Mouse (Mus musculus): ENCODE measurements around the gene Cnga3. TPM values are rescaled to one million over a fixed set of nuclear protein-coding genes. Genes with fewer than 3 reads are reported as not detected.
A peak's percentile ranks its signal among the peaks of the same experiment; 100 is the strongest.

The Cnga3 gene
- polyA plus RNA-seq, 1 experiment from 2014 or later, result 0.74 TPM

DNA sequence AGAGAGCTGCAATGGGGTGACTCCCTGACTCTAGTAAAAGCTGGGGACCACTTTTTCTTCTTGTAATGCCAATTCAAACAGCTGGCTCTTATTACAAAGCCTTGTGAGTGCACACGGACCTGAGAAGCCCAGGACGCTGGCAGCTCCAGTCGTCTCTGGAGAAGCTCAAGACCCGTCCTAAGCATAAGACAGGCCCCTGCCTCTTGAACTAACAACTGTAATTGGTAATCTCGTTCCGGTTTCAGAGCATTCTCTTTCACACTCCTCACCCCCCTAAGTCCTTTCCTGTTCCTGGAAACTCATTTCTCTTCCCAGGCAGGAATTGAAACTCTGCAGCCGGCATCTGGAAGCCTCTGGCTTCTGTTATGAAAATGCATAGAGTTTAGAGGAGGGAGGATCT lies 7.8 kb downstream of the Cnga3 start:
- Histone ChIP-seq H3K4me2 (0 out of 2 replicates have a peak overlapping the region, but pooled peaks have one; percentile 3), H3K4me1 (no peaks in the 10 kb centered on the region), H3K4me3 (replicated peaks) (no peak overlapping the region), H3K9me3 (no peaks in the 10 kb centered on the region), H3K27ac (peak overlapping the region; percentile 52; the same call in 1 of the 2 replicates), H3K9ac (no peak overlapping the region), H3K27me3 (replicated peaks) (no peaks in the 10 kb centered on the region), H3K36me3 (no peaks in the 10 kb centered on the region)
- peak; percentile 45; the same call in 1 of the 2 replicates for ATAC-seq (ENCODE audit: insufficient read depth, low FRiP score, low read depth)
- WGBS, result 27% methylated on average over 7 of the region's 7 CpGs

DNA sequence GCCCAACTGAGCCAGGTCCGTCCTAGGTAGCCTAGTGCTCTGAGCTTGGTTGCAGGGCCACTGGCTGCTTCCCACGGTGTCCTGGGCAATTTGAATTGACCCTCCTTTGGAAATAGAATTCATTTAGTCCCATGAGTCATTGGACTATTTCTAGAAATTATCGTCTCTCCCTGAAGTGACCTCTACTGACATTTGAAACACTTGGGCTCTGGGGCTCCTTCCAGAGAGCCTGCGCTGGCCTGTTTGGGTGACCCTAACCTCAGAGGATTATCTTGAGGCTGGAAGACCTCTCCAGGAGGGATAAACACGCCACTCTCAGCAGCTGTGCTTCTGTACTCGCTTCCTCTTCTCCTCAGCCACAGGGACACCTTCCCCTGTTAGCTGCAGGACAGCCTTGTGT lies 16.2 kb downstream of the Cnga3 start:
- no peaks in the 10 kb centered on the region for H3K9me3 ChIP-seq

DNA sequence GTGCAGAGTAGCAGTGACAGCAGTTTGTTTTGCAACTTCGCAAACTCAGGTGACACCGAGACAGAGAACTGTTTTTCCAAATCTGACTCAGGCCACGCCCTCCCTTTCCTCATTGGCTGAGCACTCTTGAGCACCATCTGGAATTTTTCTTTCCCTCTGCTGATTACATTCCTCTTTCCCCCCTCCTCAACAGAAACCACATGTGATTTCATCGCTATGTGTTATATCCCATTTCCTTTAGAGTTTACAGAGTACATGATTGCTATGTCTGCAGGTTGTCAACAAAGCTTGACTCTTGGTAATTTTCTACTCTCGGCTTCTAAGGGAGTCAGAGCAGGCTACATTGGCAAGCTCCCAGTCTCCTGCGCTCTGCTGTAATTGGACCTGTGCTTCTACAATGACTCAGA lies 17.1 kb downstream of the Cnga3 start:
- 25% methylated on average over 6 of the region's 6 CpGs for whole genome bisulfite sequencing
- H3K27ac ChIP-seq, result peak overlapping the region; percentile 40; the same call in 1 of the 2 replicates
- H3K9ac ChIP-seq, result no peak overlapping the region
- H3K27me3 ChIP-seq (replicated peaks), result no peaks in the 10 kb centered on the region
- H3K4me2 ChIP-seq, result peak overlapping the region; percentile 23
- peak; percentile 66; the same call in 1 of the 2 replicates for ATAC-seq (ENCODE audit: insufficient read depth, low FRiP score, low read depth)
- no peaks in the 10 kb centered on the region for H3K9me3 ChIP-seq
- no peak overlapping the region for H3K4me3 ChIP-seq (replicated peaks)
- no peaks in the 10 kb centered on the region for H3K36me3 ChIP-seq
- peaks cover 4% of the 10 kb centered on the region for H3K4me1 ChIP-seq

More for the DNA sequence above, 16.2 kb downstream of the Cnga3 start:
- H3K4me1 ChIP-seq, result peaks cover 4% of the 10 kb centered on the region
- H3K27me3 ChIP-seq (replicated peaks), result no peaks in the 10 kb centered on the region
- H3K4me3 ChIP-seq (replicated peaks), result no peak overlapping the region
- no peak overlapping the region for H3K9ac ChIP-seq
- no peak for ATAC-seq (ENCODE audit: insufficient read depth, low FRiP score, low read depth)
- peak overlapping the region; percentile 40; the same call in 1 of the 2 replicates for H3K27ac ChIP-seq
- WGBS, result 60% methylated on average over 6 of the region's 6 CpGs
- H3K4me2 ChIP-seq, result no peak overlapping the region
- H3K36me3 ChIP-seq, result no peaks in the 10 kb centered on the region

DNA sequence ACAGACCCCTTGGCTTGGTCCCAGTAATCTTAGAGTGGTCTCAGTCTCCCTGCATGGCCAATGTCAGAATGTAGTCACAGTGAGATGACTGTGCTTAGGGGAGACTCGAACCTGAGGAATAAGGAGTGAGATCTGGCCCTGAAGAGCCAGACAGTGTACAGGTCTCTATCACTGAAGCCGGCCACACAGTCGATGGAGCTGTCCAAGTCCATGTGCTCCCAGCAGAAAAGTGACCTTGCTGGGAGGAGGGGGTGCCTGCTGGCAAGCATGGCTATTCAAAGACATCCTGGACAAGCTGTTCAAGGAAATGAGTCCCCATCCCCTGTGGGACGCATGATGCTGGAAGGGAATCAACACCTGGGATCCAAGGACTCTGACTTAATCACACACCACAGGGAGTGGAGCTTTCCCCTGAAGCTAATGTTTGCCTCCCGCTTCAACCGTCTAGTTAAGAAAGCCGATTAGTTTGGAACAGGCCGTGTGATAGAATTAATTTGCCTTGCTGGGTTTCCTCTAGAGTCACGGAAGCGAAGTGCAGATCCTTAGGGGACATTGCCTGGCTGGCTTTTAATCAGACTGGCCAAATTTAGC lies 24.9 kb downstream of the Cnga3 start:
- WGBS, result 65% methylated on average over 10 of the region's 10 CpGs

DNA sequence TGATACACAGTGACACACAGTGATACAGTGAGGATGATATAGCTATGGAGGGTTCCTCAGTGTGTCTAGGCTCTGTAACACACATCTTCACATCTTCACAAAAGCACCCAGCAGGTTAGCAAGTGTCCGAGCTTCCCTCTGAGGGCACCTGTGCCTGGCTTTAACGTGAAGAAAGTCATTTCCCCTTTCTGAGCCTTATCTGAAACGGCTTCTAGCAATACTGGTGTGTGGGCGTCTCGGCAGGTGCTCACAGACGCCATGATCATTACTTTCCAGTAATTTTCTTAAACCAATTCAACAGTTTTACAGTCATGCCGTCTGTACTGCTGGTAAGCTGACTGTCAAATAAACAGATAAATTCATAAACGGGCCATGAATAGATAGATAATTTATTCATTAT lies 28.0 kb downstream of the Cnga3 start:
- H3K27me3 ChIP-seq (replicated peaks), result no peaks in the 10 kb centered on the region
- H3K27ac ChIP-seq, result no peak overlapping the region
- no peaks in the 10 kb centered on the region for H3K9me3 ChIP-seq
- 60% methylated on average over 8 of the region's 8 CpGs for WGBS
- no peaks in the 10 kb centered on the region for H3K36me3 ChIP-seq
- no peak for ATAC-seq (ENCODE audit: insufficient read depth, low FRiP score, low read depth)
- no peak overlapping the region for H3K4me3 ChIP-seq (replicated peaks)
- H3K4me1 ChIP-seq, result no peaks in the 10 kb centered on the region
- H3K4me2 ChIP-seq, result no peak overlapping the region
- no peak overlapping the region for H3K9ac ChIP-seq

More for the DNA sequence above, 24.9 kb downstream of the Cnga3 start:
- H3K36me3 ChIP-seq, result no peaks in the 10 kb centered on the region
- no peaks in the 10 kb centered on the region for H3K9me3 ChIP-seq
- no peak overlapping the region for H3K9ac ChIP-seq
- H3K4me3 ChIP-seq (replicated peaks), result no peak overlapping the region
- H3K27ac ChIP-seq, result no peak overlapping the region
- H3K27me3 ChIP-seq (replicated peaks), result no peaks in the 10 kb centered on the region
- H3K4me2 ChIP-seq, result no peak overlapping the region
- no peaks in the 10 kb centered on the region for H3K4me1 ChIP-seq
- ATAC-seq (ENCODE audit: insufficient read depth, low FRiP score, low read depth), result no peak

DNA sequence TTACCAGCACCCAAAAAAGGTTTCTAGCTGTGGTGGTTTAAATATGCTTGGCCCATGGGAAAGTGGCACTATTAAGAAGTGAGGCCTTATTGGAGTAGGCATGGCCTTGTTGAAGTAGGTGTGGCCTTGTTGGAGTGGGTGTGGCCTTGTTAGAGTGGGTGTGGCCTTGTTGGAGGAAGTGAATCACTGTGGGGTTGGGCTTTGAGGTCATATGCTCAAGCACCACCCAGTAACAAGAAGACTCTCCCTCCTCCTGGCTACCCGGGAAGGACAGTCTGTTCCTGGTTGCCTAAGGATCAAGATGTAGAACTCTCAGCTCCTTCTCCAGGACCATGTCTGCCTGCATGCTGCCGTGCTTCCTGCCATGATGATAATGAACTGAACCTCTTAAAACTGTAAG lies 32.2 kb downstream of the Cnga3 start:
- H3K9me3 ChIP-seq, result no peaks in the 10 kb centered on the region
- no peak overlapping the region for H3K9ac ChIP-seq
- 76% methylated on average over 2 of the region's 2 CpGs for WGBS
- H3K4me1 ChIP-seq, result 0 out of 2 replicates have a peak, but pooled peaks cover 3% of the 10 kb centered on the region
- no peak for ATAC-seq (ENCODE audit: insufficient read depth, low FRiP score, low read depth)
- no peaks in the 10 kb centered on the region for H3K27me3 ChIP-seq (replicated peaks)
- no peak overlapping the region for H3K27ac ChIP-seq
- no peaks in the 10 kb centered on the region for H3K36me3 ChIP-seq
- H3K4me2 ChIP-seq, result no peak overlapping the region
- no peak overlapping the region for H3K4me3 ChIP-seq (replicated peaks)

DNA sequence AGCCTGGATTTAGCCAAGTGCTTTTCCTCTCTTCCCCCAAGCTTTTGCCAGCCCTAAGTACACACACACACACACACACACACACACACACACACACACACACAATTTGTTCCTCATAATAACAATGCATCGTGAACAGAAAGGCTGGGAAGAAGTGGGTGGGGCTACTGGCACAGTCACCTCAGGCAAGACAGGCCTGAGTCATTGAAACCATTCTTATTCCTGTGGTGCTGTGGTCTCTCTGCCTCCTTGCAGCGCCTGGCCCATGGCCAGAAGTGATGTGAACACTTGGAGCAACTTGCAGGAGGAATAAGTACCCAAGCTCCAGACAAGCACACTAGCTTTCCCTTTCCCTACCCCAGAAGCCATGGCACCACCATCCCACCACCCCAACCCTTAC lies 34.2 kb downstream of the Cnga3 start:
- Histone ChIP-seq H3K4me3 (replicated peaks) (no peak overlapping the region), H3K27me3 (replicated peaks) (no peaks in the 10 kb centered on the region), H3K9me3 (no peaks in the 10 kb centered on the region), H3K36me3 (no peaks in the 10 kb centered on the region), H3K9ac (no peak overlapping the region), H3K4me1 (0 out of 2 replicates have a peak, but pooled peaks cover 3% of the 10 kb centered on the region), H3K27ac (no peak overlapping the region), H3K4me2 (no peak overlapping the region)
- no peak for ATAC-seq (ENCODE audit: insufficient read depth, low FRiP score, low read depth)
- WGBS, result 38% methylated on average over 2 of the region's 2 CpGs

DNA sequence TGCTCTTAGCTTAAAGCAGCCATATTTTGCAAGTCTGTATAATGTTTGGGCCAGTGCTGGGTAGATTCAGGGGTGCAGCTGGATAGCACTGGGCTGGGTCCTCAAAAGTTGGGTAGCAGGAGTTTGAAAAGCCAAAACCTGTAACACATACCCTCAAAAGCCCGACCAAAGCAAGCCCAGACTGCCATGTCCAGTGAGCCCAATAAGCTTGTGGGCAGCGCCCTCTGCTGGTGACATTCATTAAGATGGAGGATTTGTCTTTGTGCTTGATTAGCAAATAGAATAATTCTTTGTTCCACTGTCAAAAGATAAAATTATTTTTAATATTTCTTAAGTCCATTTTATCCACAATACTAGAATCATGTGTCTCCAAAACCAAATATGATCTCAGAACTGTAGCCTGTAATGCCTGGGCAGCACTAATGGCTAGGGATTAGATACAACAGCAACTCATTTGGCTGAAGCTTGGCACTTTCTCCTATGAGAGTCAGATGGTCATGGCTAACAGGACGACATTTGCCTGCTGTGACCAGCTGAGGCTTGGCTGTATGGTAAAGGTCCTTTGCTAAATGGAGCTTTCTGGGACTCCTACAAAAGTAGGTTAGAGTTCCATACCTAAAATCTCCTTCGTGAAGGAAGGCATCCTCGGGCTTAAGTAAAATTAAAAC lies 36.5 kb downstream of the Cnga3 start:
- 0 out of 2 replicates have a peak, but pooled peaks cover 3% of the 10 kb centered on the region for H3K4me1 ChIP-seq
- no peaks in the 10 kb centered on the region for H3K27me3 ChIP-seq (replicated peaks)
- no peaks in the 10 kb centered on the region for H3K9me3 ChIP-seq
- no peak overlapping the region for H3K9ac ChIP-seq
- ATAC-seq (ENCODE audit: insufficient read depth, low FRiP score, low read depth), result peak; percentile 65; the same call in 1 of the 2 replicates
- no peak overlapping the region for H3K27ac ChIP-seq
- 35% methylated on average over 5 of the region's 5 CpGs for WGBS
- no peak overlapping the region for H3K4me2 ChIP-seq
- H3K36me3 ChIP-seq, result no peaks in the 10 kb centered on the region
- H3K4me3 ChIP-seq (replicated peaks), result no peak overlapping the region

DNA sequence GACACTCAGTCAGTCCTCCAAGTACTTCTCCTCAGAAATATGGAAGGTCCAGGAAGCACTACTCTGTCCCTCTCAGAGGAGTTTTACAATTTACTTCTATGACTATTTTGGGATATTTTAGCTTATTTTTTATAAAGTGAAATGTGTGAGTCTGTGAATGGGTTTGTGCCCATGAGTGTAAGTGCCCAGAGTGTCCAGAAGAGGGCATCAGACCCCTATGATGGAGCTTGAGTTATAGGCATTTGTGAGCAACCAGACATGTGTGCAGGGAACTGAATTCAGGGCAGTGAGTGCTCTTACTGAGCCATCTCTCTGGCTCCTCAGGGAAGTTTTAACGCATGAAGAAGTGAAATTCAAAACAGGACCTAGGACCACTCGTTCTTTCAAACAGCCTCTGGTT lies 44.2 kb downstream of the Cnga3 start:
- H3K27me3 ChIP-seq (replicated peaks), result no peaks in the 10 kb centered on the region
- no peaks in the 10 kb centered on the region for H3K9me3 ChIP-seq
- no peak overlapping the region for H3K27ac ChIP-seq
- no peaks in the 10 kb centered on the region for H3K4me1 ChIP-seq
- no peak overlapping the region for H3K4me3 ChIP-seq (replicated peaks)
- H3K4me2 ChIP-seq, result no peak overlapping the region
- 91% methylated on average over 2 of the region's 2 CpGs for WGBS
- H3K9ac ChIP-seq, result no peak overlapping the region
- ATAC-seq (ENCODE audit: insufficient read depth, low FRiP score, low read depth), result no peak
- H3K36me3 ChIP-seq, result no peaks in the 10 kb centered on the region

DNA sequence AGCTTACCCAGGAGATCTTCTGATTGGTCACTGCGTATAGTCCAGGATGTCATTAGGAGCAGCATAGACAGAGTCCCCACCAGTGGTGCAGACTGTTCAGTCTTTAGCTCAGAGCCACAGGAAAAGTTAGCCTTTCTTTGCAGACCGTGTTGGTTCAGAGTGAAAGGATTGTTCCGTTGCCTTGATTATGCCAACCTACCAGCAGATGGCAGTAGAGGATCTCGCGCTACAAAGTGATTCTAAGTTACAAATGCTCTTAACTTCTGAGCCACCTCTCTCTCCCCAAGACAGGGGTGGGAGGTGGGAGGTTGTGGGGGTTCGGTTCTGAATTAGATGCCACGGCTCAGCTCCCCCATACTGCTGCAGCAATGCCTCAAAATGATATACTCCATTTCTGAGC lies 58.2 kb downstream of the Cnga3 start:
- 3% methylated on average over 7 of the region's 7 CpGs for WGBS

DNA sequence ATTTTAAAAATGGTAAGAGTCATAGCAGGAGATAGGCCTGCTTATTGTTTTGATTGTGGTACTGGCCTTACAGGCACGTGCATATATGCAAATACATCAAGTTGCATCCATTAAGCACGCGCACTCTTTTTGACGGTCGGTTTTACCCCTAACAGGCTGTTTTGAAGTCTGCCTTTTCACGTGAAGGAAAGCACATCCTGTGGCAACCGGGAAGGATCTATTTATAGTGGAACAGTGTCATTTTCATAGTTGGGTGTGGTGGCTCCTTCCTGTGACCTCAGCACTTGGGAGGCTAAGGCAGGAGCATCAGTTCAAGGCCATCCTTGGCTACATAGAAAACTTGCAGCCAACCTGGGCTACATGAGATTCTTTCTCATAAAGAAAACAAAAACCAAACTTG lies 72.3 kb downstream of the Cnga3 start:
- Histone ChIP-seq H3K9me3 (no peaks in the 10 kb centered on the region), H3K36me3 (no peaks in the 10 kb centered on the region), H3K27me3 (replicated peaks) (no peaks in the 10 kb centered on the region), H3K27ac (no peak overlapping the region), H3K9ac (no peak overlapping the region), H3K4me2 (no peak overlapping the region), H3K4me3 (replicated peaks) (no peak overlapping the region), H3K4me1 (no peaks in the 10 kb centered on the region)
- WGBS, result 72% methylated on average over 7 of the region's 7 CpGs
- ATAC-seq (ENCODE audit: insufficient read depth, low FRiP score, low read depth), result no peak

More for the DNA sequence above, 58.2 kb downstream of the Cnga3 start:
- H3K36me3 ChIP-seq, result no peaks in the 10 kb centered on the region
- ATAC-seq (ENCODE audit: insufficient read depth, low FRiP score, low read depth), result peak; percentile 27; the same call in 1 of the 2 replicates
- H3K4me2 ChIP-seq, result no peak overlapping the region
- no peaks in the 10 kb centered on the region for H3K4me1 ChIP-seq
- no peaks in the 10 kb centered on the region; the same call in 1 of the 2 replicates for H3K27me3 ChIP-seq (replicated peaks)
- H3K27ac ChIP-seq, result no peak overlapping the region
- no peak overlapping the region for H3K4me3 ChIP-seq (replicated peaks)
- no peak overlapping the region for H3K9ac ChIP-seq
- H3K9me3 ChIP-seq, result no peaks in the 10 kb centered on the region

DNA sequence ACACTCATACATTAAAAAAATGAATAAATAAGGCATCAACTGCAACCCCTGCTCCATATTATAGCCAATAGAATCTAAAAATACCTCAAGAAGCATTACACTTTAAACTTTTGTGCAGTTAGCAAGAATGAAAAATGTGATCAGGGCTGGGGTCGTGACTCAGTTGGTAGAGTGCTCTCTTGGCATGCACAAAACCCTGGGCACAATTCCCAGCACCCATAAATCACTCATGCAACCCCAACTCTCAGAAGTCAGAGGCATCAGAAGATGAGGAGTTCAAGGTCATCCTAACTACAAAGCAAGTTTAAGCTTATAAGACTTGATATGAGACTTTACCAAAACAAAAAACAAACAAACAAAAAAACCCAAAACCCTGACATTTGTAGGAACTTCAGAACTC lies 73.5 kb downstream of the Cnga3 start:
- 67% methylated on average over 1 of the region's 1 CpGs for WGBS
- no peaks in the 10 kb centered on the region for H3K27me3 ChIP-seq (replicated peaks)
- H3K4me1 ChIP-seq, result no peaks in the 10 kb centered on the region
- H3K9ac ChIP-seq, result no peak overlapping the region
- no peak overlapping the region for H3K4me3 ChIP-seq (replicated peaks)
- no peaks in the 10 kb centered on the region for H3K9me3 ChIP-seq
- ATAC-seq (ENCODE audit: insufficient read depth, low FRiP score, low read depth), result no peak
- no peak overlapping the region for H3K27ac ChIP-seq
- no peak overlapping the region for H3K4me2 ChIP-seq
- no peaks in the 10 kb centered on the region for H3K36me3 ChIP-seq

Measured in stomach, embryonic 15.5 days (tissue).